Mouse (Mus musculus) limb, embryonic 12.5 days (tissue): ENCODE data around the gene Ropn1. TPM values are rescaled to one million over a fixed set of nuclear protein-coding genes. Genes with fewer than 3 reads are reported as not detected.
"Not testable (repeated sequence)": the region's sequence is repeated elsewhere in the genome, so short reads cannot be mapped to it uniquely, and the experiment has no call there.

Experiments used
- ATAC-seq: fragments of 200-750 bp; cut with Nextera tagmentation; 2 replicates; pipeline ENCODE4 v1.8.0; 2017; ENCODE audit warnings: low read depth, moderate TSS enrichment; ENCODE audit not compliant: insufficient number of reproducible peaks, insufficient read depth, low FRiP score, low TSS enrichment
- H3K27ac ChIP-seq: fragments of 300-500 bp; sonication (generic); 2 replicates; pipeline ENCODE4 v1.5.1; 2016; ENCODE audit warnings: mild to moderate bottlenecking, moderate library complexity
- H3K27me3 ChIP-seq: fragments of 300-500 bp; sonication (generic); 2 replicates; pipeline ENCODE4 v1.6.1; 2016; ENCODE audit warnings: mild to moderate bottlenecking, moderate library complexity
- H3K36me3 ChIP-seq: fragments of 300-500 bp; sonication (generic); 2 replicates; pipeline ENCODE4 v1.6.1; 2016; ENCODE audit warnings: mild to moderate bottlenecking, moderate library complexity
- H3K4me1 ChIP-seq: fragments of 300-500 bp; sonication (generic); replicated peaks from 2 replicates; pipeline ENCODE4 v1.6.1; 2016
- H3K4me2 ChIP-seq: fragments of 300-500 bp; sonication (generic); 2 replicates; pipeline ENCODE4 v1.6.1; 2016; ENCODE audit warnings: mild to moderate bottlenecking, moderate library complexity
- H3K4me3 ChIP-seq: fragments of 300-500 bp; sonication (generic); replicated peaks from 2 replicates; pipeline ENCODE4 v1.5.1; 2016; ENCODE audit warnings: mild to moderate bottlenecking
- H3K9ac ChIP-seq: fragments of 300-500 bp; sonication (generic); replicated peaks from 2 replicates; pipeline ENCODE4 v1.6.1; 2016; ENCODE audit warnings: mild to moderate bottlenecking, moderate library complexity
- H3K9me3 ChIP-seq: fragments of 300-500 bp; sonication (generic); 2 replicates; pipeline ENCODE4 v1.6.1; 2016; ENCODE audit warnings: mild to moderate bottlenecking, moderate library complexity
- WGBS: fragments of 180-500 bp; shearing (Covaris S2); methylation state at CpG from one replicate; pipeline ENCODE4 v1.1.7; 2016; 5-methylcytosine and 5-hydroxymethylcytosine counted together
- polyA plus RNA-seq: library from polyadenylated mRNA; unstranded; fragments of >200 nt; fragmentation: Nextera tagmentation; extraction: Ambion mirVana; gene quantifications from 2 replicates; pipeline ENCODE4 v1.2.1, GENCODE M21; 2016

Gene Ropn1
- polyA plus RNA-seq, 1 experiment from 2014 or later = 0.24 TPM

GRCm38 (mm10) chr16:34689879-34690278 is 40.2 kb downstream of the Ropn1 start:
- Histone ChIP-seq H3K9ac (no peak overlapping the region), H3K27me3 (peaks cover 10% of the 10 kb centered on the region; the same call in 1 of the 2 replicates), H3K4me1 (peaks cover 5% of the 10 kb centered on the region), H3K9me3 (no peaks in the 10 kb centered on the region), H3K4me3 (peak overlapping the region; percentile 63), H3K27ac (peak overlapping the region; percentile 86; the same call in 1 of the 2 replicates), H3K4me2 (peak overlapping the region; percentile 71; the same call in 1 of the 2 replicates), H3K36me3 (no peaks in the 10 kb centered on the region)
- 73% methylated on average over 3 of the region's 3 CpGs for WGBS
- ATAC-seq = 0 out of 2 replicates have a peak, but pooled peaks have one; percentile 12

DNA sequence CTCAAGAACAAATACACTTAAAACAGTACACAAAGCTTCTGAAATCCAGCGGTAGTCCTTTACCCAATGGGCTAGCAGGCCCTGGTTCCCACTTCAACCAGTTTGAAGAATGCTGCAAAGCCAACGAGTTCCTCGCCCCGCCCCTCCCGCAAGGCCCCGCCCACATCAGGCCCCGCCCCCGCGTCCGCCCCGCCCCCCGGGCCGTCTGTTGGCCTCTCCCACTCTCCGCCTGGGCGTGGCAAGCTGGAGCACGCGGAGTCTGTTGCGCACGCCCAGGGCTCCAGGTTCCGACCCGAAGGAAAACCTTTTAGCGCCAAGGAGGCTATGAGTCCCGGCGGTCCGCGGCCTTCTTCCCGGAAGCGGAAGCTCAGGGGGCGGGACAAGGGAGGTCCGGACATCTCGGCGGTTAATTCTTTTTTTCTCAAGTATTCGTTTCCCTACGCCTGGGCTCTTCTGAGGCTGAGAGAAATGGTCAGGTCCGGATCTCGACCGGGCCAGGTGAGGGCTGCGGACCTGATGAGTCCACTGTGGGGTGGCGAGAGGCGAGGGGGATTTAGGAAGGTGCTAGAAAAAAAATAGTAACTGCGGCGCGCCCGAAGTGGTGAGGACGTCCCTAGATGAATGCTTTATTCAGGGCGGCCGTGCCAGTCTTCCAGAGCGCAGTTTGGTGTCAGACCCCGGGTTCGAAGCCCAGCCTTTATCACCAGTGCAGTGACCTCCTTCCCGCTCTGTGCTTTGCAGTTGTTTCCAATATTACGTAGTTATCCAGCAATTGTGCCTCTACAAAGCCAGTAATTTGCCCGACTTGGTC is 40.8 kb downstream of the Ropn1 start, which contains the start of gene Ccdc14:
Ccdc14 (plus strand) TSS at position 283 of the 811 bp plus-strand sequence.
- H3K36me3 ChIP-seq = no peaks in the 10 kb centered on the region
- H3K27me3 ChIP-seq = peaks cover 8% of the 10 kb centered on the region; the same call in 1 of the 2 replicates
- WGBS = under 1% methylated on average over 53 of the region's 53 CpGs
- peak; percentile 77 for ATAC-seq
- H3K9me3 ChIP-seq = no peaks in the 10 kb centered on the region
- H3K4me1 ChIP-seq = peaks cover 5% of the 10 kb centered on the region
- H3K27ac ChIP-seq = peak within 1 kb of the TSS; percentile 86
- peak within 1 kb of the TSS; percentile 71 for H3K4me2 ChIP-seq
- peak within 1 kb of the TSS; percentile 69 for H3K9ac ChIP-seq
- peak within 1 kb of the TSS; percentile 63 for H3K4me3 ChIP-seq

- Histone ChIP-seq H3K4me1 (peaks cover 5% of the 10 kb centered on the region), H3K4me2 (peak overlapping the region; percentile 71), H3K9ac (peak overlapping the region; percentile 69), H3K4me3 (peak overlapping the region; percentile 63), H3K9me3 (no peaks in the 10 kb centered on the region), H3K27me3 (peaks cover 8% of the 10 kb centered on the region; the same call in 1 of the 2 replicates), H3K36me3 (0 out of 2 replicates have a peak, but pooled peaks cover under 1% of the 10 kb centered on the region), H3K27ac (peak overlapping the region; percentile 86)
- ATAC-seq = no peak; the same call in 1 of the 2 replicates
- WGBS = 10% methylated on average over 11 of the region's 11 CpGs
These were observed 41.4 kb downstream of the Ropn1 start for GRCm38 (mm10) chr16:34691156-34691555.

GRCm38 (mm10) chr16:34694477-34694876 is 44.8 kb downstream of the Ropn1 start:
- Histone ChIP-seq H3K9ac (no peak overlapping the region), H3K4me3 (no peak overlapping the region), H3K36me3 (peaks cover 22% of the 10 kb centered on the region; the same call in 1 of the 2 replicates), H3K4me2 (no peak overlapping the region), H3K27me3 (no peaks in the 10 kb centered on the region), H3K27ac (no peak overlapping the region), H3K4me1 (peaks cover 10% of the 10 kb centered on the region), H3K9me3 (no peaks in the 10 kb centered on the region)
- ATAC-seq = no peak
- WGBS = 94% methylated on average over 6 of the region's 7 CpGs

DNA sequence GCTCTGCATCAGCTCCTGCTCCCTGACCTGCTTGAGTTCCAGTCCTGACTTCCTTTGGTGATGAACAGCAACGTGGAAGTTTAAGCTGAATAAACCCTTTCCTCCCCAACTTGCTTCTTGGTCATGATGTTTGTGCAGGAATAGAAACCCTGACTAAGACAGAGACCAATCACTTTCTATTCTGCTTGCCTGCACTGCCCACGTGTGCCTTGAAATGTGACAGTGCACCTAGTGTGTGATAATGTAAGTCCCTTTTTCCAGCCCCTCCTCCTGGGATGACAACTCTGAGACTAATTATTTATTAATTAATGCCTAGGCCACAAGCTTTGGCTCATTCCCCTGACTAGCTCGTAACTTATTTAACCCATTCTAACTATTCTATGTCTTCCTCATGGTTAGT is 49.0 kb downstream of the Ropn1 start:
- not testable (repeated sequence) for H3K4me1 ChIP-seq, H3K27me3 ChIP-seq, H3K9me3 ChIP-seq, ATAC-seq, H3K9ac ChIP-seq, H3K4me2 ChIP-seq, H3K4me3 ChIP-seq, H3K27ac ChIP-seq
- H3K36me3 ChIP-seq = peaks cover 22% of the 10 kb centered on the region; the same call in 1 of the 2 replicates
- 69% methylated on average over 3 of the region's 3 CpGs for WGBS

GRCm38 (mm10) chr16:34700165-34700827 is 50.6 kb downstream of the Ropn1 start:
- H3K27me3 ChIP-seq = no peaks in the 10 kb centered on the region
- no peak overlapping the region for H3K4me2 ChIP-seq
- H3K9ac ChIP-seq = no peak overlapping the region
- H3K36me3 ChIP-seq = peaks cover 29% of the 10 kb centered on the region
- no peaks in the 10 kb centered on the region for H3K9me3 ChIP-seq
- H3K4me3 ChIP-seq = no peak overlapping the region
- 0 out of 2 replicates have a peak, but pooled peaks have one; percentile 37 for ATAC-seq
- WGBS = 26% methylated on average over 7 of the region's 7 CpGs
- no peak overlapping the region for H3K27ac ChIP-seq
- H3K4me1 ChIP-seq = 0 out of 2 replicates have a peak, but pooled peaks cover 8% of the 10 kb centered on the region

DNA sequence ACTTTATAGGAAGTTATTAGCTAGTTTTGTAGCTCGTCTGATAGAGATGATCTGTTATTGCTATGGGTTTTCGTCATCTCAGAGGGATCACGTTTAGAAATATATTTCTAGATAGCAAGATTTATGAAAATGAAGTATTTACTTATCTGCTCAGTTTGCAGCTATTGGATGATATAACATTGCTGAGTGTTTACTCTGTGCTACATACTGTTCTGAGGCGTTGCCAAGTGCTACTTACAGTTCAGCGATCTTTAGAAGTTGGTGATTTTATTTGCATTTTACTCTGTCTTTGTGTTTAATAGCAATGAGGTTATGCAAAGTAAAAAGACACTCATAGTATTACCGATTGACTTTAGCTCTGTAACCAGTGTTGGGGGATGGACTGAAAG is 51.1 kb downstream of the Ropn1 start:
- ATAC-seq = no peak
- 89% methylated on average over 6 of the region's 6 CpGs for WGBS

DNA sequence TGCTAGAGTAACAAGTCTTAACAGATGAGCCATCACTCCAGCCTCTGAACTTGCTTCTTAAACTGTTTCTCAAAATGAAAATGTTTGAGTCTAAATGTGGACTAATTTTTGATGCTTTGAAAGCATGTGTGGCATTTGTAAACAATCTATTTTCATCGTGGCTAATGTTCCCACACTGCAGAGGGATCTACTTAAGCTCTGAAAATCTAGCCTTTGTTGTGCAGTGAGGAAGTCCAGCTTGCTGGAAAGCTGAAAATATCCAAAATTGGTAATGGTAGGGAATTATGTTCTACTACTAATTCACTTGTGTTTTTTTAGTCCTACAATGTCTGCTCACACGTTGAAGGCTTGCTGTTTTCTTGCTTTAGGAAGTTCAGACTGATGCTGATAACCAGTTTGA is 56.3 kb downstream of the Ropn1 start:
- ATAC-seq = no peak
- H3K27me3 ChIP-seq = no peaks in the 10 kb centered on the region
- no peak overlapping the region for H3K4me3 ChIP-seq
- no peaks in the 10 kb centered on the region for H3K4me1 ChIP-seq
- peaks cover 41% of the 10 kb centered on the region for H3K36me3 ChIP-seq
- no peaks in the 10 kb centered on the region for H3K9me3 ChIP-seq
- H3K27ac ChIP-seq = no peak overlapping the region
- no peak overlapping the region for H3K4me2 ChIP-seq
- WGBS = 92% methylated on average over 2 of the region's 2 CpGs
- H3K9ac ChIP-seq = no peak overlapping the region

More for the DNA sequence above, 51.1 kb downstream of the Ropn1 start:
- Histone ChIP-seq H3K4me2 (no peak overlapping the region), H3K4me3 (no peak overlapping the region), H3K9ac (no peak overlapping the region), H3K4me1 (0 out of 2 replicates have a peak, but pooled peaks cover 8% of the 10 kb centered on the region), H3K36me3 (peaks cover 34% of the 10 kb centered on the region), H3K27me3 (no peaks in the 10 kb centered on the region), H3K9me3 (no peaks in the 10 kb centered on the region), H3K27ac (no peak overlapping the region)

DNA sequence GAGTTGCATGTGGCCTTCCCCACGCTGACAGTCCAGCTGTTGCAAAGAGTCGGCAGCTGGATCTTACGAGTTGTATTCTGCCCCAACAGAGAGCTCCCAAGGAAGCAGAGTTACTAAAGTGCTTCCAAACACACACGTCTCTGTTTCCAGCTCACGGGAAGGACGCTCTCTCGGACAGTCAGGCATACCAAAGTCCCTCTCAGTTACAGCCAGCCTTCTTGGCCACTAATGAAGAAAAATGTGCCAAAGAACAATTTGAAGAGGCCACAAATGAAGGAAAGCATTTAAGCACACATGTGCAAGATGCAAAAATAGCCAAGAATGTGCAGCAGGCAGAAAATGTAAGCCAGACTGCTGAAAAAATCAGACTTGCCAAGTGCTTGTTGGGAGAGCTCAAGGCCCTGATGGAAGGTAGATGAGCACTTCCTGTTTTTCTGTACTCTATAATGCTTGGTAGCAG is 56.8 kb downstream of the Ropn1 start:
- ATAC-seq = no peak
- Histone ChIP-seq H3K4me3 (no peak overlapping the region), H3K27me3 (no peaks in the 10 kb centered on the region), H3K9ac (no peak overlapping the region), H3K27ac (no peak overlapping the region), H3K4me1 (no peaks in the 10 kb centered on the region), H3K36me3 (peaks cover 41% of the 10 kb centered on the region), H3K9me3 (no peaks in the 10 kb centered on the region), H3K4me2 (no peak overlapping the region)
- WGBS = 88% methylated on average over 7 of the region's 7 CpGs

GRCm38 (mm10) chr16:34711481-34711880 is 61.8 kb downstream of the Ropn1 start:
- ATAC-seq = no peak
- no peaks in the 10 kb centered on the region for H3K27me3 ChIP-seq
- WGBS = 85% methylated on average over 3 of the region's 3 CpGs
- no peak overlapping the region for H3K4me3 ChIP-seq
- no peaks in the 10 kb centered on the region for H3K4me1 ChIP-seq
- no peak overlapping the region for H3K27ac ChIP-seq
- H3K4me2 ChIP-seq = no peak overlapping the region
- peaks cover 36% of the 10 kb centered on the region for H3K36me3 ChIP-seq
- H3K9me3 ChIP-seq = no peaks in the 10 kb centered on the region
- no peak overlapping the region for H3K9ac ChIP-seq

- WGBS = 95% methylated on average over 3 of the region's 3 CpGs
- H3K27ac ChIP-seq = no peak overlapping the region
- H3K9ac ChIP-seq = no peak overlapping the region
- H3K27me3 ChIP-seq = no peaks in the 10 kb centered on the region
- H3K4me3 ChIP-seq = no peak overlapping the region
- no peak overlapping the region for H3K4me2 ChIP-seq
- peaks cover 34% of the 10 kb centered on the region for H3K36me3 ChIP-seq
- no peak for ATAC-seq
- H3K4me1 ChIP-seq = no peaks in the 10 kb centered on the region
- peaks cover 3% of the 10 kb centered on the region for H3K9me3 ChIP-seq
These were observed 75.4 kb downstream of the Ropn1 start for GRCm38 (mm10) chr16:34725156-34725555.
